Comparison of ENCODE assay signal across 9 mouse cellular contexts in genomic region chr19:19108596-19109381, GRCm38 (mm10). TPM values are rescaled to one million over a fixed set of nuclear protein-coding genes. Genes with fewer than 3 reads are reported as not detected.
DNase-seq lines count a peak whose midpoint lies in the region; ATAC-seq lines count a peak whose summit lies in the region.
"Had no signal": no experiment of that assay in that cellular context is flagged by ENCODE, and none has a peak within 500 bp of the region (broad histone marks: within the 10 kb centered on the region; RNA-seq: fewer than 3 reads in every experiment).

No protein-coding gene starts in this region.

- no peak for ATAC-seq in neural tube, embryonic 11.5 days (ENCODE audit: insufficient read depth, low FRiP score, low TSS enrichment)
- ATAC-seq in forebrain, embryonic 14.5 days: no peak
- ATAC-seq: inflammation-experienced regulatory T-cells, adult 6 months had no signal

- H3K9me3 ChIP-seq in neural tube, embryonic 11.5 days (ENCODE audit: control insufficient read depth, low read length): no peaks in the 10 kb centered on the region
- H3K9me3 ChIP-seq in forebrain, embryonic 14.5 days (replicated peaks; ENCODE audit: control insufficient read depth, low read length): no peaks in the 10 kb centered on the region
- H3K9me3 ChIP-seq in limb, embryonic 10.5 days (replicated peaks): no peaks in the 10 kb centered on the region

- H3K4me3 ChIP-seq in neural tube, embryonic 11.5 days (ENCODE audit: low read depth, low read length): no peak overlapping the region
- peak overlapping the region; percentile 57 for H3K4me3 ChIP-seq in forebrain, embryonic 14.5 days (ENCODE audit: low read depth, low read length)
- H3K4me3 ChIP-seq in limb, embryonic 10.5 days: no peak overlapping the region

- intact Hi-C loops in gastrocnemius, postnatal 14 days (cut with DNase I; ENCODE audit: low total_unique reads): no loop called here

- no peaks in the 10 kb centered on the region for H3K36me3 ChIP-seq in neural tube, embryonic 11.5 days (ENCODE audit: control insufficient read depth, insufficient read depth, low read length)
- H3K36me3 ChIP-seq in forebrain, embryonic 14.5 days (ENCODE audit: control insufficient read depth, insufficient read depth, low read length): no peaks in the 10 kb centered on the region
- H3K36me3 ChIP-seq in limb, embryonic 10.5 days: no peaks in the 10 kb centered on the region

- no peak overlapping the region for H3K27ac ChIP-seq in neural tube, embryonic 11.5 days (ENCODE audit: low read depth, low read length)
- no peak overlapping the region for H3K27ac ChIP-seq in forebrain, embryonic 14.5 days (ENCODE audit: low read depth, low read length)
- no peak overlapping the region for H3K27ac ChIP-seq in limb, embryonic 10.5 days

- WGBS in neural tube, embryonic 11.5 days: 28% methylated on average over 13 of the region's 13 CpGs
- WGBS in forebrain, embryonic 14.5 days: 32% methylated on average over 13 of the region's 13 CpGs
- 34% methylated on average over 13 of the region's 13 CpGs for WGBS in limb, embryonic 10.5 days

- H3K9ac ChIP-seq in neural tube, embryonic 11.5 days (ENCODE audit: low read length): no peak overlapping the region
- H3K9ac ChIP-seq in forebrain, embryonic 14.5 days (ENCODE audit: low read length): peak overlapping the region; percentile 64; the same call in 1 of the 2 replicates

- H3K4me1 ChIP-seq in neural tube, embryonic 11.5 days (ENCODE audit: control insufficient read depth, insufficient read depth, low read length): 0 out of 2 replicates have a peak, but pooled peaks cover 3% of the 10 kb centered on the region
- peaks cover 20% of the 10 kb centered on the region for H3K4me1 ChIP-seq in forebrain, embryonic 14.5 days (ENCODE audit: control insufficient read depth, insufficient read depth, low read length)
- peaks cover 15% of the 10 kb centered on the region for H3K4me1 ChIP-seq in limb, embryonic 10.5 days

- H3K4me2 ChIP-seq in neural tube, embryonic 11.5 days (ENCODE audit: low read depth): no peak overlapping the region; the same call in none of the 2 replicates
- H3K4me2 ChIP-seq in forebrain, embryonic 14.5 days (ENCODE audit: low read length): peak overlapping the region; percentile 83

- peak; percentile 9 for DNase-seq in neural tube, embryonic 11.5 days (ENCODE audit: low spot score)
- DNase-seq in neural tube, embryonic 10.5 days (ENCODE audit: extremely low spot score, low spot score): no peak
- DNase-seq in forebrain, embryonic 14.5 days (ENCODE audit: low spot score): no peak
- peak; percentile 31 for DNase-seq in limb, embryonic 10.5 days (ENCODE audit: low spot score)
- DNase-seq in right cerebral cortex, postnatal 4 days: peak; percentile 14
- no peak for DNase-seq in kidney, postnatal 36 days
- DNase-seq in gastrocnemius, postnatal 14 days: no peak
- DNase-seq: thymus, postnatal 25 days had no signal

- peaks cover 13% of the 10 kb centered on the region for H3K27me3 ChIP-seq in neural tube, embryonic 11.5 days (ENCODE audit: control insufficient read depth, insufficient read depth, low read length)
- H3K27me3 ChIP-seq in forebrain, embryonic 14.5 days (replicated peaks; ENCODE audit: control insufficient read depth, insufficient read depth, low read length): peaks cover 5% of the 10 kb centered on the region; the same call in 1 of the 2 replicates
- H3K27me3 ChIP-seq in limb, embryonic 10.5 days (ENCODE audit: low read depth, poor library complexity, severe bottlenecking): peaks cover 39% of the 10 kb centered on the region

RNA-seq across cellular contexts. Expression of gene Rorb, which starts 2.2 kb away (rescaled TPM):
- 2.0 and 2.5 TPM in 2 replicates for polyA plus RNA-seq in neural tube, embryonic 11.5 days (2014; fragmentation: Nextera tagmentation; extraction: Ambion mirVana)
- 6.3 and 11.6 TPM in 2 replicates for polyA plus RNA-seq in forebrain, embryonic 14.5 days (2014; fragmentation: Nextera tagmentation; extraction: Ambion mirVana)
- polyA plus RNA-seq in limb, embryonic 10.5 days (2016; fragmentation: Nextera tagmentation; extraction: Ambion mirVana): 0.20 and 0.36 TPM in 2 replicates
- under 1 TPM; 0.23 to 0.33 TPM for total RNA-seq in gastrocnemius, postnatal 14 days (2021)

Comparison
In these comparisons a context has a peak if more than half of its experiments do, and no peak if none do; other contexts are left out.
1. DNase-seq: peak in neural tube, embryonic 11.5 days (single experiment), limb, embryonic 10.5 days (single experiment) and right cerebral cortex, postnatal 4 days (single experiment); none in neural tube, embryonic 10.5 days (single experiment), forebrain, embryonic 14.5 days (single experiment), kidney, postnatal 36 days (0 of 2) and gastrocnemius, postnatal 14 days (single experiment).